28 mouse cellular contexts compared by ENCODE assay signal in the genomic region with DNA sequence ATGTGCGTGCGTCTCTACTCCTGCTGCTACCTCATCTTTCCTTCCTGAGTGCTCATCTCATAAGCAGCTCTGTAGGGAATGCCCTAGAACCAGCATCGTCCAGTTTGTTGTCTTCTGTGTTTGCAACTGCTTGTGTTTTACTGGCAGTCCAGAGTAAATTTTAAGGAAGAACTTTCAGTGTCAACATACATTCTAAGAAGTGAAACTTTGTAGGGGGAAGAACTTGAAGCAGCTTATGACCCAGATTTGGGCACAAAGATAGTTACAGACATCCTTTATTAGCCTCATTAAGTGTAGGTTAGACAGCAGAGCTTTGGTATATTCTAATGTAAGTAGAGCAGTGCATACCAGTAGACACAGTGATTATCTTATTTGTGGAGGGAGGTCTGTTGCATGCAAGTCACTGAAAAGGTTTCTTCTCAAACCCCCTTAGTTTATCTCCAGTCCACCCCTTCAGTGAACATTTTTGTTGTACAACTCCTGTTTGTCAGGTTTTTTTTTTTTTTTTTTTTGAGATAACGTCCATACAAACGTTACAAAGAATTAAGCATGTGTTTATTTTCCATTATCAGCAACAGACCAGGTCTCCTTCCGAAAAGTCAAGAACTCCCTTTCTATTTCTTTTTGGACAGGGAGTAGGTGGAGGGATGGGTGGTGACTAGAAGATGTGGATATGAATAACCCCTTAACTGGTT. TPM values are rescaled to one million over a fixed set of nuclear protein-coding genes. Genes with fewer than 3 reads are reported as not detected.
DNase-seq lines count a peak whose midpoint lies in the region; ATAC-seq and TF ChIP-seq lines count a peak whose summit lies in the region.
"Had no signal": no experiment of that assay in that cellular context is flagged by ENCODE, and none has a peak within 500 bp of the region (broad histone marks: within the 10 kb centered on the region; RNA-seq: fewer than 3 reads in every experiment).

No protein-coding gene starts in this region.

- H3K4me2 ChIP-seq in liver, embryonic 15.5 days: no peak overlapping the region
- H3K4me2 ChIP-seq: embryonic facial prominence, embryonic 13.5 days; limb, embryonic 12.5 days; midbrain, embryonic 13.5 days; stomach, embryonic 15.5 days had no signal

- H3K9me3 ChIP-seq in liver, embryonic 15.5 days (replicated peaks): no peaks in the 10 kb centered on the region
- H3K9me3 ChIP-seq: embryonic facial prominence, embryonic 13.5 days; forebrain, embryonic 10.5 days; G1E; limb, embryonic 12.5 days; midbrain, embryonic 13.5 days; stomach, embryonic 15.5 days had no signal

- intact Hi-C loops in left cerebral cortex, postnatal 10 days (cut with DNase I): no loop called here

- TF ChIP-seq CTCF in bone marrow macrophage, adult 2 months (IDR thresholded peaks at IDR 0.05; ENCODE audit: low read depth, low read length): no peak

- no peak overlapping the region for H3K9ac ChIP-seq in liver, embryonic 15.5 days
- H3K9ac ChIP-seq: embryonic facial prominence, embryonic 13.5 days; limb, embryonic 12.5 days; midbrain, embryonic 13.5 days; stomach, embryonic 15.5 days had no signal

- H3K27me3 ChIP-seq in liver, embryonic 15.5 days: no peaks in the 10 kb centered on the region
- H3K27me3 ChIP-seq: embryonic facial prominence, embryonic 13.5 days; limb, embryonic 12.5 days; midbrain, embryonic 13.5 days; Patski; stomach, embryonic 15.5 days had no signal

- no peak for TF ChIP-seq POLR2A in bone marrow macrophage, adult 2 months (IDR thresholded peaks at IDR 0.05; ENCODE audit: borderline replicate concordance, low read depth, low read length)

- H3K4me3 ChIP-seq in bone marrow macrophage, adult 2 months (ENCODE audit: insufficient read depth, low read length): no peak overlapping the region
- H3K4me3 ChIP-seq in liver, embryonic 15.5 days (replicated peaks): no peak overlapping the region
- H3K4me3 ChIP-seq: embryonic facial prominence, embryonic 13.5 days; forebrain, embryonic 10.5 days; gastrocnemius, adult 2 months; limb, embryonic 12.5 days; midbrain, embryonic 13.5 days; stomach, embryonic 15.5 days had no signal

- ATAC-seq in common myeloid progenitor, adult 5-6 weeks (replicated peaks; ENCODE audit: low read depth, poor library complexity, severe bottlenecking): peak; percentile 33
- ATAC-seq in liver, embryonic 15.5 days (ENCODE audit: insufficient read depth): peak; percentile 56; the same call in 1 of the 2 replicates
- ATAC-seq in megakaryocyte progenitor cell, adult 5-6 weeks (replicated peaks; ENCODE audit: poor library complexity): peak; percentile 78
- ATAC-seq: forebrain, embryonic 16.5 days; hindbrain, embryonic 16.5 days; lung, postnatal 0 days; midbrain, embryonic 13.5 days; Patski had no signal

- DNase-seq in kidney, postnatal 4 days: no peak
- no peak for DNase-seq in left cerebral cortex, postnatal 10 days (ENCODE audit: extremely low spot score in 1 of 2, low spot score in 2 of 2)
- no peak for DNase-seq in embryo, embryonic 10 days (ENCODE audit: low spot score)
- DNase-seq in B cell, adult 2 months: no peak
- DNase-seq: adrenal gland, postnatal 10 days; cerebellum, adult 2 months; cerebellum, postnatal 36 days; gastrocnemius, adult 2 months; heart, postnatal 14 days; kidney, adult 9 months; kidney, postnatal 10 days; layer of hippocampus, adult 9-11 months; lung, adult 18-20 months; right cerebral cortex, postnatal 25 days had no signal

- H3K4me1 ChIP-seq in bone marrow macrophage, adult 2 months (ENCODE audit: control insufficient read depth, insufficient read depth, low read length): peaks cover 19% of the 10 kb centered on the region
- peaks cover 16% of the 10 kb centered on the region for H3K4me1 ChIP-seq in liver, embryonic 15.5 days (replicated peaks)
- H3K4me1 ChIP-seq: stomach, embryonic 15.5 days had no signal

- H3K36me3 ChIP-seq in liver, embryonic 15.5 days (replicated peaks): peaks cover 35% of the 10 kb centered on the region

- WGBS in liver, embryonic 15.5 days (ENCODE audit: insufficient replicate concordance): 53% methylated on average over 6 of the region's 6 CpGs

- peak overlapping the region; percentile 17; the same call in 1 of the 2 replicates for H3K27ac ChIP-seq in bone marrow macrophage, adult 2 months (ENCODE audit: insufficient read depth, low read depth, low read length)
- 0 out of 2 replicates have a peak overlapping the region, but pooled peaks have one; percentile 1 for H3K27ac ChIP-seq in liver, embryonic 15.5 days (replicated peaks)
- H3K27ac ChIP-seq: embryonic facial prominence, embryonic 13.5 days; forebrain, embryonic 10.5 days; gastrocnemius, adult 2 months; limb, embryonic 12.5 days; midbrain, embryonic 13.5 days; stomach, embryonic 15.5 days had no signal

RNA-seq across cellular contexts. Expression of gene Ube2e3, which starts 55.2 kb away (rescaled TPM):
- 43.5 and 50.4 TPM in 2 replicates for polyA plus RNA-seq in bone marrow macrophage, adult 2 months (2012; ENCODE audit: insufficient read depth, insufficient read length, missing spikeins)
- total RNA-seq in common myeloid progenitor, adult 5-6 weeks (2017): 77.6 and 98.7 TPM in 2 replicates
- polyA plus RNA-seq in liver, embryonic 15.5 days (2015; fragmentation: Nextera tagmentation; extraction: Ambion mirVana): 88.8 and 97.1 TPM in 2 replicates
- 69.7 and 75.2 TPM in 2 replicates for total RNA-seq in megakaryocyte progenitor cell, adult 5-6 weeks (2015)
- total RNA-seq in megakaryocyte progenitor cell, adult 5-6 weeks (2017): 33.9 and 36.8 TPM in 2 replicates
- 100 to 1,000 TPM; 167 to 185 TPM for total RNA-seq in left cerebral cortex, postnatal 10 days (2021)
